Mouse (Mus musculus) E14TG2a.4 (cell line): Measurements from ENCODE around the gene Tubg1.

Experiments
- CTCF ChIP-seq: conservative IDR thresholded peaks from 2 replicates; pipeline ENCODE4 v1.5.1; 2014; ENCODE audit warnings: low read length
- POU5F1 ChIP-seq: IDR thresholded peaks from 2 replicates; pipeline ENCODE4 v1.6.1; 2014; ENCODE audit warnings: low read length, borderline replicate concordance

- TF ChIP-seq CTCF (no peak), POU5F1 (no peak)
Measured at GRCm38 (mm10) chr11:101084246-101084645, 35.5 kb upstream of the Tubg1 start.
